Mouse (Mus musculus): ENCODE measurements around the gene Gm20532.

DNA sequence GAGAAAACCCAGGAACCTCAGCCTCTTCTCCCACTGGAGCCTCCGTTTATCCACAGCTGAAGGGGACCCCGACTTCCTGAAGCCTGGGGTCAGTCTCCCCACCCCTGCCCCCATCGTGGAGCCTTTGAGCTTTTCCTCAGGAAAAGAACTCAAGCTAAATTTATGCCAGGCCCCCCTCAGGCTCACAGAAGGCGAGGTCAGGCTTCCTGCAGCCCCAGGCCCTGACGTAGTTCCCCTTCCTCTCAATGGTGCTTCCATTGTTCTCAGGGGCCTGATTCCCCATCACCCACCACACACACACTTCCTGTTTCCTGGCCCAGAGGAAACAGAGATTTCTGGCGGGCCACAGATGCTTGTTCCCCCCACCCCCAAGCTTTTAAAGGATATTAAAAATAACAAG, 8.1 kb upstream of the Gm20532 start:
- TF ChIP-seq ETS1 (IDR thresholded peaks at IDR 0.05; ENCODE audit: low read depth, low read length) (no peak), CTCF (IDR thresholded peaks at IDR 0.05 in 2 of 3, conservative IDR thresholded peaks at IDR 0.05 in 1 of 3; ENCODE audit: control insufficient read depth in 1 of 3, insufficient read depth in 1 of 3, low read depth in 2 of 3, low read length in 3 of 3, poor library complexity in 1 of 3, severe bottlenecking in 1 of 3) (no peak), EP300 (IDR thresholded peaks at IDR 0.05; ENCODE audit: low read depth in 1 of 2, low read length in 2 of 2) (no peak), CHD1 (IDR thresholded peaks at IDR 0.05; ENCODE audit: low read depth, low read length) (no peak), JUND (IDR thresholded peaks at IDR 0.05; ENCODE audit: low read depth, low read length) (no peak), RCOR1 (IDR thresholded peaks at IDR 0.05; ENCODE audit: low read depth, low read length) (0 out of 2 replicates have a peak, but pooled peaks have one; percentile 34), POLR2A (IDR thresholded peaks at IDR 0.05; ENCODE audit: control insufficient read depth in 1 of 2, insufficient read depth in 1 of 2, low read depth in 1 of 2, low read length in 2 of 2, poor library complexity in 1 of 2) (no peak), SMC3 (IDR thresholded peaks at IDR 0.05; ENCODE audit: low read depth, low read length) (no peak), UBTF (IDR thresholded peaks at IDR 0.05; ENCODE audit: borderline replicate concordance, insufficient read depth, low read depth, low read length) (no peak), MAFK (IDR thresholded peaks at IDR 0.05; ENCODE audit: borderline replicate concordance, low read depth, low read length) (no peak), CHD2 (IDR thresholded peaks at IDR 0.05; ENCODE audit: low read length) (no peak), TBP (IDR thresholded peaks at IDR 0.05; ENCODE audit: low read depth, low read length) (no peak), ZC3H11A (IDR thresholded peaks at IDR 0.05; ENCODE audit: low read depth, low read length) (no peak), GATA1 (IDR thresholded peaks at IDR 0.05; ENCODE audit: low read depth, low read length) (no peak)
